Mouse (Mus musculus): ENCODE results near the gene Olfr1265.

Gene Olfr1265

DNA sequence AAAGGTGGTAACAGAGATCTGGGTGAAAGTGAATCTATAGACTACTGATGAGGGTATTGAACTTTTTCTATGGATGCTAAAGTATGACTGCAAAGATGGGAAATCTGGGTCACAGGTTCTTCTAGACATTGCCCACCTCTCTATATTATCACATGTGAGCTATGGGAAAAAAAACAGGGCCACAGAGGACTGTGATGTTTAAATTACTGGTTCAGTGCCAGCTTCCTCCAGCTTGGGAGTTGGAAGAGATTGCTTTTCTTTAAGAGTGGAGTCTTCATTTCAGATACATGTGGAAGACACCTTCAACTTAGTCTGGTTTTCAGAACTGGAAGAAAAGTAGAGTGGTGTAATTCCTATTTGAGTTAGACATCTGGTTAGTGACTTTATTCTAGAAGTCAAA lies at the start of gene Olfr1265:
Gene Olfr1265, plus strand, starts transcription at position 301 of the 400 bp plus-strand sequence.
- no peak for DNase-seq

DNA sequence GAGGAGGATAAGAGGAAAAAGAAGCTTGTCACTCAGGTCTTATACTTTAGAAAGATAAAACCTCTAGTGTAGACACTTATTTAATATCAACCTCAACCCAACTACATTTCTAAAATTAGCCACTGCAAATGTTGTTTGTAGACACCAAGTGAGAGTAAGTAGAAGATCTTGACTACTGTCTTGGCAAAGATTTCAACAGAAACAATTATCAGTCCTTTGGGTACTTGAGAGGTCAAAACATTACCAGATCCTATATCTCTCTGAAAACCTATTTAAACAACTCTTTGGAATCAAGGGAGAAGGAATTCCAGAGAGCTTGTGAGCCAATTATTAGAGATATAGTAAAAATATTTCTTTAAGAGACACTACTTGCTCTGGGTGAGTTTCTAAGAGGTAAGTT lies 44.2 kb upstream of the Olfr1265 start, which contains the start of gene Olfr1261:
Gene Olfr1261, plus strand, starts transcription at position 301 of the 400 bp plus-strand sequence.
- no peak for DNase-seq

GRCm38 (mm10) chr2:89999845-90000244 lies 35.3 kb upstream of the Olfr1265 start, which contains the start of gene Olfr1262:
Gene Olfr1262, plus strand, starts transcription at chr2:90000145.
- DNase-seq: no peak

GRCm38 (mm10) chr2:90011831-90012230 lies 23.3 kb upstream of the Olfr1265 start, which contains the start of gene Olfr1263:
Gene Olfr1263, plus strand, starts transcription at chr2:90012131.
- DNase-seq: no peak

- no peak for DNase-seq
Measured at GRCm38 (mm10) chr2:90025477-90025876, 9.7 kb upstream of the Olfr1265 start, which contains the start of gene Olfr1264. Gene Olfr1264, minus strand, starts transcription at chr2:90025577.

DNA sequence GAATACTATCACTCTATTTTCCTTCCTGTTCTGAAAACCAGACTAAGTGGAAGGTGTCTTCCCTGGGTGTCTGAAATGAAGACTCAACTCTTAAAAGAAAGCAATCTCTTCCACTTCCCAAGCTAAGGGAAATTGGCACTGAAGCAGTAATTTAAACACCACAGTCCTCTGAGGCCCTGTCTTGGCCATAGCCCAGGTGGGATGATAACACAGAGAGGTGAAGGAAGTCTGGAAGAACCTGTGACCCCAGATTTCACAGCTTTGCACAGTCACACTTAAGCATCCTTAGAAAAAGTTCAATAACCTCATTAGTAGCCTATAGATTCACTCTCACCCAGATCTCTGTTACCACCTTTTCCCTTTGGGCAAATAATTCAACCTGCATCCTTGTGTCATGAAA lies 28.4 kb downstream of the Olfr1265 start, which contains the start of gene Olfr140:
Gene Olfr140, minus strand, starts transcription at position 101 of the 400 bp plus-strand sequence.
- DNase-seq: no peak

DNA sequence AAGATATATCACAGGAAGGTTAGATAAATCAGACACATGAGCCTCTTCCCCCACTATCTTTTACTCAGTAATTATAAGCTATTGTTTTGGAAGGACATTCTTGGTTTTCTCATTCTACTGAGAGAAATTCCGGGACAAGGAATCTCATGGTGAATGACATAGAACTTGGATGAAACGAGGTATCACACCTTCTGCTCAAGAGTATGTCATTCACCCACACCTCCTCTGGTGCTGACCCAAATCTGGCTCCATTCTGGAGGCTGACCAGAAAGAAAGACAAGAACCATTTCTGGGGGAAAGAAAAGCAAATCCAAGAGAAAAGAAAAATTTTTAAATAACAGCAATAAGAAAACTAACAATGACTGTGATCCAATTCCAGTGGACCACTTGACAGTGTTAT lies 34.9 kb downstream of the Olfr1265 start:
- DNase-seq: no peak
